11 mouse cellular contexts compared by ENCODE assay signal in genomic region chr5:21724872-21725271, GRCm38 (mm10). TPM values are rescaled to one million over a fixed set of nuclear protein-coding genes. Genes with fewer than 3 reads are reported as not detected.
DNase-seq lines count a peak whose midpoint lies in the region; ATAC-seq lines count a peak whose summit lies in the region.
"Had no signal": no experiment of that assay in that cellular context is flagged by ENCODE, and none has a peak within 500 bp of the region (broad histone marks: within the 10 kb centered on the region; RNA-seq: fewer than 3 reads in every experiment).

No protein-coding gene starts in this region.

- H3K4me3 ChIP-seq in heart, embryonic 14.5 days (ENCODE audit: control insufficient read depth in 1 of 2, insufficient read depth in 1 of 2, low read depth in 1 of 2, low read length in 2 of 2), result no peak overlapping the region
- H3K4me3 ChIP-seq in heart, embryonic 10.5 days, result no peak overlapping the region
- H3K4me3 ChIP-seq in embryonic facial prominence, embryonic 13.5 days, result no peak overlapping the region
- H3K4me3 ChIP-seq in hindbrain, embryonic 13.5 days, result no peak overlapping the region
- no peak overlapping the region for H3K4me3 ChIP-seq in midbrain, embryonic 16.5 days (ENCODE audit: low read depth, low read length)

- peaks cover 0 to 10% of the 10 kb centered on the region in 2 experiments; a peak in 2 of 4 replicates for H3K4me1 ChIP-seq in heart, embryonic 14.5 days (ENCODE audit: control insufficient read depth in 2 of 2, insufficient read depth in 2 of 2, low read length in 2 of 2)
- 0 out of 2 replicates have a peak, but pooled peaks cover 3% of the 10 kb centered on the region for H3K4me1 ChIP-seq in heart, embryonic 10.5 days
- 0 out of 2 replicates have a peak, but pooled peaks cover 9% of the 10 kb centered on the region for H3K4me1 ChIP-seq in embryonic facial prominence, embryonic 13.5 days
- H3K4me1 ChIP-seq in hindbrain, embryonic 13.5 days (replicated peaks), result peaks cover 10% of the 10 kb centered on the region; the same call in 1 of the 2 replicates
- peaks cover 8% of the 10 kb centered on the region for H3K4me1 ChIP-seq in midbrain, embryonic 16.5 days (ENCODE audit: control insufficient read depth, insufficient read depth, low read length)

- no peaks in the 10 kb centered on the region for H3K27me3 ChIP-seq in heart, embryonic 14.5 days (ENCODE audit: control insufficient read depth, insufficient read depth, low read length)
- no peaks in the 10 kb centered on the region for H3K27me3 ChIP-seq in heart, embryonic 10.5 days (ENCODE audit: insufficient read depth, poor library complexity, severe bottlenecking)
- no peaks in the 10 kb centered on the region for H3K27me3 ChIP-seq in embryonic facial prominence, embryonic 13.5 days
- no peaks in the 10 kb centered on the region for H3K27me3 ChIP-seq in hindbrain, embryonic 13.5 days
- no peaks in the 10 kb centered on the region for H3K27me3 ChIP-seq in midbrain, embryonic 16.5 days (ENCODE audit: control insufficient read depth, insufficient read depth, low read depth, low read length)

- no peaks in the 10 kb centered on the region for H3K36me3 ChIP-seq in heart, embryonic 14.5 days (ENCODE audit: control insufficient read depth, insufficient read depth, low read length)
- H3K36me3 ChIP-seq in heart, embryonic 10.5 days, result no peaks in the 10 kb centered on the region
- no peaks in the 10 kb centered on the region for H3K36me3 ChIP-seq in embryonic facial prominence, embryonic 13.5 days
- H3K36me3 ChIP-seq in hindbrain, embryonic 13.5 days, result no peaks in the 10 kb centered on the region
- H3K36me3 ChIP-seq in midbrain, embryonic 16.5 days (ENCODE audit: control insufficient read depth, insufficient read depth, low read length), result no peaks in the 10 kb centered on the region

- no peak for DNase-seq in heart, embryonic 10.5 days (ENCODE audit: low spot score)
- DNase-seq in ovary, adult 18-20 months (ENCODE audit: low spot score), result no peak
- DNase-seq in layer of hippocampus, postnatal 36 days, result no peak
- DNase-seq in kidney, adult 9 months, result no peak
- DNase-seq: lung, adult 2 months; right cerebral cortex, postnatal 25 days had no signal

- no peak for ATAC-seq in heart, embryonic 14.5 days (ENCODE audit: insufficient number of reproducible peaks, insufficient read depth, low FRiP score, low read depth)
- 0 out of 2 replicates have a peak, but pooled peaks have one; percentile 26 for ATAC-seq in embryonic facial prominence, embryonic 13.5 days (ENCODE audit: insufficient number of reproducible peaks, insufficient read depth, low FRiP score, low TSS enrichment, low read depth)
- peak; percentile 15; the same call in 1 of the 2 replicates for ATAC-seq in hindbrain, embryonic 13.5 days (ENCODE audit: low FRiP score)
- peak; percentile 50; the same call in 1 of the 2 replicates for ATAC-seq in midbrain, embryonic 16.5 days
- ATAC-seq: CD4-positive, CD25-positive, alpha-beta regulatory T cell, adult 4 months had no signal

- H3K9ac ChIP-seq in heart, embryonic 14.5 days (ENCODE audit: low read length), result no peak overlapping the region
- no peak overlapping the region for H3K9ac ChIP-seq in embryonic facial prominence, embryonic 13.5 days
- H3K9ac ChIP-seq in hindbrain, embryonic 13.5 days, result no peak overlapping the region
- no peak overlapping the region for H3K9ac ChIP-seq in midbrain, embryonic 16.5 days (ENCODE audit: low read depth, low read length)

- peak overlapping the region; percentile 14 for H3K4me2 ChIP-seq in heart, embryonic 14.5 days (ENCODE audit: low read length)
- no peak overlapping the region for H3K4me2 ChIP-seq in embryonic facial prominence, embryonic 13.5 days
- no peak overlapping the region for H3K4me2 ChIP-seq in hindbrain, embryonic 13.5 days
- no peak overlapping the region for H3K4me2 ChIP-seq in midbrain, embryonic 16.5 days (ENCODE audit: low read length)

- no peaks in the 10 kb centered on the region for H3K9me3 ChIP-seq in heart, embryonic 14.5 days (ENCODE audit: control insufficient read depth, low read length)
- H3K9me3 ChIP-seq in heart, embryonic 10.5 days, result no peaks in the 10 kb centered on the region
- H3K9me3 ChIP-seq in embryonic facial prominence, embryonic 13.5 days, result no peaks in the 10 kb centered on the region
- H3K9me3 ChIP-seq in hindbrain, embryonic 13.5 days, result no peaks in the 10 kb centered on the region
- H3K9me3 ChIP-seq in midbrain, embryonic 16.5 days (replicated peaks; ENCODE audit: control insufficient read depth, low read length, poor library complexity, severe bottlenecking), result no peaks in the 10 kb centered on the region

- H3K27ac ChIP-seq in heart, embryonic 14.5 days (replicated peaks in 1 of 2; ENCODE audit: control insufficient read depth in 1 of 2, insufficient read depth in 1 of 2, low read depth in 2 of 2, low read length in 2 of 2), result peak overlapping the region in 1 of 2 experiments; percentile 62; a peak in 3 of 4 replicates
- H3K27ac ChIP-seq in heart, embryonic 10.5 days, result no peak overlapping the region
- H3K27ac ChIP-seq in embryonic facial prominence, embryonic 13.5 days, result peak overlapping the region; percentile 79
- H3K27ac ChIP-seq in hindbrain, embryonic 13.5 days, result peak overlapping the region; percentile 75
- H3K27ac ChIP-seq in midbrain, embryonic 16.5 days (ENCODE audit: low read length), result peak overlapping the region; percentile 75

- WGBS in heart, embryonic 14.5 days, result 24% methylated on average over 7 of the region's 7 CpGs
- 54% methylated on average over 7 of the region's 7 CpGs for WGBS in heart, embryonic 10.5 days
- 33% methylated on average over 7 of the region's 7 CpGs for WGBS in embryonic facial prominence, embryonic 13.5 days
- 30% methylated on average over 7 of the region's 7 CpGs for WGBS in hindbrain, embryonic 13.5 days
- 7% methylated on average over 7 of the region's 7 CpGs for WGBS in midbrain, embryonic 16.5 days

RNA-seq across cellular contexts. Expression of gene Pmpcb, which starts 12.1 kb away (rescaled TPM):
- 165 and 168 TPM in 2 replicates for polyA plus RNA-seq in heart, embryonic 14.5 days (2014; fragmentation: Nextera tagmentation; extraction: Ambion mirVana)
- polyA plus RNA-seq in heart, embryonic 10.5 days (2016; fragmentation: Nextera tagmentation; extraction: Ambion mirVana), result 100 and 115 TPM in 2 replicates
- polyA plus RNA-seq in embryonic facial prominence, embryonic 13.5 days (2015; fragmentation: Nextera tagmentation; extraction: Ambion mirVana), result 87.0 and 95.7 TPM in 2 replicates
- 79.5 and 81.3 TPM in 2 replicates for polyA plus RNA-seq in hindbrain, embryonic 13.5 days (2015; fragmentation: Nextera tagmentation; extraction: Ambion mirVana)
- 68.8 and 72.4 TPM in 2 replicates for polyA plus RNA-seq in midbrain, embryonic 16.5 days (2015; fragmentation: Nextera tagmentation; extraction: Ambion mirVana)
- total RNA-seq in layer of hippocampus, postnatal 36 days (2021), result 10 to 100 TPM; 72.3 to 78.0 TPM

RNA-seq across cellular contexts. Expression of gene Napepld, which starts 23.7 kb away (rescaled TPM):
- 8.7 and 9.4 TPM in 2 replicates for polyA plus RNA-seq in heart, embryonic 14.5 days (2014; fragmentation: Nextera tagmentation; extraction: Ambion mirVana)
- 3.1 and 3.7 TPM in 2 replicates for polyA plus RNA-seq in heart, embryonic 10.5 days (2016; fragmentation: Nextera tagmentation; extraction: Ambion mirVana)
- polyA plus RNA-seq in embryonic facial prominence, embryonic 13.5 days (2015; fragmentation: Nextera tagmentation; extraction: Ambion mirVana), result 2.1 and 2.2 TPM in 2 replicates
- 2.1 TPM in 2 replicates for polyA plus RNA-seq in hindbrain, embryonic 13.5 days (2015; fragmentation: Nextera tagmentation; extraction: Ambion mirVana)
- polyA plus RNA-seq in midbrain, embryonic 16.5 days (2015; fragmentation: Nextera tagmentation; extraction: Ambion mirVana), result 2.6 and 2.7 TPM in 2 replicates
- total RNA-seq in layer of hippocampus, postnatal 36 days (2021), result 10 to 100 TPM; 28.7 to 36.1 TPM
